ENCODE assay signal across 23 mouse cellular contexts in the genomic region with DNA sequence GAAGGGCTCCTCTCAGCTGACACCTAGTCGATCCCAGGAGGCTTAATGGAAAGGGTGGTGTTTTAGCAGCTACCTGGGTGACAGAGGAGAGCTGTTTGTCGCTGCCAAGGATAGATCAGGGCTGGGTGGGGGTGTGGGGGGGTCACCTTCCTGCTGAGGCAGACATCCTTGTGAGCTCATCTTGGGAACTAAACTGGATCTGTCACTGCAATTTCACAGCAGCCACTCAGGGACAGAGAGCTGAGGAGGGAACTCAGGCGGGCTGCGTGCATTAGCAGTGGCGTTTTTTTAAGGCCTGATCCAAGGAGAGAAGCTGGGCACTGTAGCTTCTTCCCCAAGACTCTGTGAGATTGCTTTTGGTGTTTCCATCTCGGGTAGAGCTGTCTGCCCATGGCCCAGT.
"Had no signal": no experiment of that assay in that cellular context is flagged by ENCODE, and none has a peak within 500 bp of the region (broad histone marks: within the 10 kb centered on the region; RNA-seq: fewer than 3 reads in every experiment).

No protein-coding gene starts in this region.

- DNase-seq: kidney, adult 2 months; kidney, postnatal 25 days; layer of hippocampus, adult 9-11 months; liver; lung, adult 18-20 months; lung, postnatal 10 days; lung, postnatal 36 days; right cerebral cortex, adult 18-20 months; right cerebral cortex, postnatal 14 days; right cerebral cortex, postnatal 4 days; thymus, adult 2 months; thymus, postnatal 25 days had no signal

- H3K36me3 ChIP-seq: limb, embryonic 10.5 days; limb, embryonic 13.5 days; liver, embryonic 12.5 days; liver, embryonic 15.5 days; lung, embryonic 15.5 days; neural tube, embryonic 13.5 days had no signal

- H3K4me2 ChIP-seq: limb, embryonic 13.5 days; liver, embryonic 12.5 days; liver, embryonic 15.5 days; lung, embryonic 15.5 days; neural tube, embryonic 13.5 days had no signal

- H3K4me1 ChIP-seq: limb, embryonic 10.5 days; limb, embryonic 13.5 days; liver, embryonic 12.5 days; liver, embryonic 15.5 days; lung, embryonic 15.5 days had no signal

- H3K9me3 ChIP-seq: limb, embryonic 10.5 days; limb, embryonic 13.5 days; liver, embryonic 12.5 days; liver, embryonic 15.5 days; lung, embryonic 15.5 days; neural tube, embryonic 13.5 days had no signal

- H3K4me3 ChIP-seq: layer of hippocampus, adult 2 months; limb, embryonic 10.5 days; limb, embryonic 13.5 days; liver, embryonic 12.5 days; liver, embryonic 15.5 days; lung, embryonic 15.5 days; myocyte; neural tube, embryonic 13.5 days had no signal

- H3K27me3 ChIP-seq: limb, embryonic 13.5 days; liver, embryonic 12.5 days; liver, embryonic 15.5 days; lung, embryonic 15.5 days; neural tube, embryonic 13.5 days had no signal

- H3K27ac ChIP-seq: kidney, postnatal 0 days; layer of hippocampus, adult 2 months; limb, embryonic 10.5 days; limb, embryonic 13.5 days; liver, embryonic 12.5 days; liver, embryonic 15.5 days; lung, embryonic 15.5 days; neural tube, embryonic 13.5 days; stomach, postnatal 0 days had no signal

- ATAC-seq: intestine, postnatal 0 days; liver, embryonic 12.5 days had no signal

- H3K9ac ChIP-seq: limb, embryonic 13.5 days; liver, embryonic 12.5 days; liver, embryonic 15.5 days; lung, embryonic 15.5 days; neural tube, embryonic 13.5 days had no signal
